Mouse (Mus musculus): Measurements from ENCODE around the gene Rpf1.
A peak's percentile ranks its signal among the peaks of the same experiment; 100 is the strongest.

GRCm38 (mm10) chr3:146520798-146521651, at the start of gene Rpf1:
- peak; percentile 74 for TF ChIP-seq POLR2A (IDR thresholded peaks at IDR 0.05; ENCODE audit: insufficient read depth, low read depth, low read length)
- no peak for TF ChIP-seq CTCF (IDR thresholded peaks at IDR 0.05; ENCODE audit: insufficient read depth, low read depth, low read length)
